Mouse (Mus musculus) MEL (cell line): ENCODE data around the gene Exosc6. TPM values are rescaled to one million over a fixed set of nuclear protein-coding genes. Genes with fewer than 3 reads are reported as not detected.

Experiments used
- DNase-seq: peaks from one replicate; pipeline ENCODE4 v3.0.0; 2011; ENCODE audit warnings: low read depth, low spot score
- H3K27ac ChIP-seq: 2 replicates; pipeline ENCODE4 v1.5.1; 2012; ENCODE audit warnings: low read depth, mild to moderate bottlenecking, control low read depth, low read length, moderate library complexity; ENCODE audit not compliant: control insufficient read depth
- H3K27me3 ChIP-seq, 2 experiments: fragments of 150-350 bp in 1 of 2; sonication (generic) in 1 of 2; 2 replicates each; pipeline ENCODE4 v1.6.1; 2012; ENCODE audit warnings: low read length in 2 of 2, mild to moderate bottlenecking in 2 of 2, improper control_type of control experiment in 1 of 2, moderate library complexity in 1 of 2; ENCODE audit not compliant: insufficient read depth in 2 of 2, control insufficient read depth in 1 of 2
- H3K36me3 ChIP-seq, 2 experiments: 2 replicates each; pipeline ENCODE4 v1.6.1; 2012 to 2014; ENCODE audit warnings: low read length in 2 of 2, improper control_type of control experiment in 1 of 2, inconsistent platforms in 1 of 2, mild to moderate bottlenecking in 1 of 2; ENCODE audit not compliant: insufficient read depth in 2 of 2, control insufficient read depth in 1 of 2
- H3K4me1 ChIP-seq, 2 experiments: fragments of 150-350 bp in 1 of 2; sonication (generic) in 1 of 2; 2 replicates each; pipeline ENCODE4 v1.6.1; 2012; ENCODE audit warnings: low read length in 2 of 2, improper control_type of control experiment in 1 of 2, mild to moderate bottlenecking in 1 of 2; ENCODE audit not compliant: insufficient read depth in 2 of 2, control insufficient read depth in 1 of 2
- H3K4me3 ChIP-seq, 2 experiments: fragments of 150-350 bp in 1 of 2; sonication (generic) in 1 of 2; 2 replicates each; pipeline ENCODE4 v1.5.1; 2012; ENCODE audit warnings: low read depth in 2 of 2, low read length in 2 of 2, mild to moderate bottlenecking in 2 of 2, moderate library complexity in 2 of 2, control low read depth in 1 of 2, improper control_type of control experiment in 1 of 2; ENCODE audit not compliant: control insufficient read depth in 1 of 2, insufficient read depth in 1 of 2
- H3K79me2 ChIP-seq: 2 replicates; pipeline ENCODE4 v1.6.1; 2012; ENCODE audit warnings: mild to moderate bottlenecking, low read length, moderate library complexity; ENCODE audit not compliant: control insufficient read depth, poor library complexity, insufficient read depth
- H3K9ac ChIP-seq: 2 replicates; pipeline ENCODE4 v1.6.1; 2012; ENCODE audit warnings: low read depth, mild to moderate bottlenecking, control low read depth, low read length, moderate library complexity; ENCODE audit not compliant: control insufficient read depth, poor library complexity, severe bottlenecking
- H3K9me3 ChIP-seq: fragments of 150-350 bp; sonication (generic); replicated peaks from 2 replicates; pipeline ENCODE4 v1.6.1; 2012; ENCODE audit warnings: mild to moderate bottlenecking, low read length, improper control_type of control experiment, moderate library complexity; ENCODE audit not compliant: insufficient read depth
- BHLHE40 ChIP-seq: IDR thresholded peaks from 2 replicates; pipeline ENCODE4 v1.6.1; 2012; ENCODE audit warnings: low read depth, mild to moderate bottlenecking, inconsistent platforms, low read length, improper control_type of control experiment, borderline replicate concordance
- CHD1 ChIP-seq: IDR thresholded peaks from 2 replicates; pipeline ENCODE4 v1.6.1; 2012; ENCODE audit warnings: low read depth, mild to moderate bottlenecking, inconsistent platforms, low read length, improper control_type of control experiment
- E2F4 ChIP-seq: IDR thresholded peaks from 2 replicates; pipeline ENCODE4 v1.6.1; 2011; ENCODE audit warnings: low read depth, low read length, improper control_type of control experiment, borderline replicate concordance
- EP300 ChIP-seq, 2 experiments: IDR thresholded peaks; 2 replicates each; pipeline ENCODE4 v1.6.1; 2011; ENCODE audit warnings: improper control_type of control experiment in 2 of 2, low read length in 2 of 2, low read depth in 1 of 2, mild to moderate bottlenecking in 1 of 2
- ETS1 ChIP-seq: IDR thresholded peaks from 2 replicates; pipeline ENCODE4 v1.6.1; 2012; ENCODE audit warnings: low read depth, mild to moderate bottlenecking, inconsistent platforms, low read length, improper control_type of control experiment, moderate library complexity
- KAT2A ChIP-seq: conservative IDR thresholded peaks from 2 replicates; pipeline ENCODE4 v1.6.1; 2012; ENCODE audit warnings: low read depth, low read length, improper control_type of control experiment, inconsistent platforms
- MAFK ChIP-seq: IDR thresholded peaks from 2 replicates; pipeline ENCODE4 v1.6.1; 2011; ENCODE audit warnings: low read depth, mild to moderate bottlenecking, low read length, improper control_type of control experiment, borderline replicate concordance
- MAX ChIP-seq: IDR thresholded peaks from 2 replicates; pipeline ENCODE4 v1.6.1; 2011; ENCODE audit warnings: low read length, improper control_type of control experiment
- MEF2A ChIP-seq: IDR thresholded peaks from 2 replicates; pipeline ENCODE4 v1.6.1; 2014; ENCODE audit warnings: low read depth, mild to moderate bottlenecking, inconsistent platforms, low read length, improper control_type of control experiment; ENCODE audit not compliant: poor library complexity, insufficient replicate concordance, severe bottlenecking; ENCODE audit errors: extremely low read depth
- MXI1 ChIP-seq: IDR thresholded peaks from 2 replicates; pipeline ENCODE4 v1.6.1; 2011; ENCODE audit warnings: mild to moderate bottlenecking, low read depth, low read length, improper control_type of control experiment
- MYB ChIP-seq: IDR thresholded peaks from 2 replicates; pipeline ENCODE4 v1.6.1; 2011; ENCODE audit warnings: mild to moderate bottlenecking, low read depth, low read length, improper control_type of control experiment
- NELFE ChIP-seq: IDR thresholded peaks from 2 replicates; pipeline ENCODE4 v1.6.1; 2011; ENCODE audit warnings: low read depth, low read length, improper control_type of control experiment
- NRF1 ChIP-seq: IDR thresholded peaks from 2 replicates; pipeline ENCODE4 v1.6.1; 2014; ENCODE audit warnings: low read depth, mild to moderate bottlenecking, inconsistent platforms, low read length, improper control_type of control experiment, moderate library complexity; ENCODE audit not compliant: poor library complexity, insufficient read depth, severe bottlenecking
- POLR2AphosphoS5 ChIP-seq: IDR thresholded peaks from 2 replicates; pipeline ENCODE4 v1.6.1; 2012; ENCODE audit warnings: low read depth, borderline replicate concordance, mild to moderate bottlenecking, inconsistent platforms, low read length, moderate library complexity, mixed read lengths
- RAD21 ChIP-seq: IDR thresholded peaks from 2 replicates; pipeline ENCODE4 v1.6.1; 2011; ENCODE audit warnings: mild to moderate bottlenecking, low read depth, low read length, improper control_type of control experiment
- TBP ChIP-seq: IDR thresholded peaks from 2 replicates; pipeline ENCODE4 v1.8.0; 2011; ENCODE audit warnings: low read depth, low read length, improper control_type of control experiment
- USF2 ChIP-seq, 2 experiments: IDR thresholded peaks; 2 replicates each; pipeline ENCODE4 v1.6.1; 2011 to 2012; ENCODE audit warnings: improper control_type of control experiment in 2 of 2, low read length in 2 of 2, borderline replicate concordance in 1 of 2, inconsistent platforms in 1 of 2, low read depth in 1 of 2, mild to moderate bottlenecking in 1 of 2; ENCODE audit not compliant: insufficient read depth in 1 of 2
- ZKSCAN1 ChIP-seq: IDR thresholded peaks from 2 replicates; pipeline ENCODE4 v1.6.1; 2012; ENCODE audit warnings: low read depth, mild to moderate bottlenecking, inconsistent platforms, low read length, improper control_type of control experiment, moderate library complexity
- ZMIZ1 ChIP-seq: IDR thresholded peaks from 2 replicates; pipeline ENCODE4 v1.6.1; 2012; ENCODE audit warnings: low read depth, mild to moderate bottlenecking, inconsistent platforms, low read length, improper control_type of control experiment, moderate library complexity
- polyA plus RNA-seq, 2 experiments: library from polyadenylated mRNA; stranded (reverse) in 1 of 2; unstranded in 1 of 2; fragments of >175 nt in 1 of 2; fragments of >200 nt in 1 of 2; gene quantifications; 2 replicates each; pipeline versions ENCODE4 v1.2.1 to v1.2.4; 2012; ENCODE audit warnings: low replicate concordance in 2 of 2, low read depth in 1 of 2; ENCODE audit not compliant: insufficient read length in 2 of 2, insufficient read depth in 1 of 2, missing spikeins in 1 of 2
- total RNA-seq: library from RNA; depleted of rRNA; stranded (reverse); fragments of 300-350 nt; gene quantifications from 2 replicates; pipeline ENCODE4 v1.2.3, GENCODE M21; 2012

Gene Exosc6
- total and polyA plus RNA-seq, 3 experiments = 8.0 to 26.4 TPM; not detected in 1

- Histone ChIP-seq H3K4me1 (peaks cover 5 to 27% of the 10 kb centered on the region in 2 experiments), H3K4me3 (peak within 1 kb of the TSS; percentile 89 to 96), H3K27me3 (no peaks in the 10 kb centered on the region), H3K9me3 (no peaks in the 10 kb centered on the region), H3K9ac (peak within 1 kb of the TSS; percentile 94), H3K79me2 (peaks cover 42% of the 10 kb centered on the region), H3K27ac (peak within 1 kb of the TSS; percentile 93), H3K36me3 (peaks cover 9 to 38% of the 10 kb centered on the region in 2 experiments)
- TF ChIP-seq NRF1 (no peak), E2F4 (no peak), NELFE (no peak), ZKSCAN1 (no peak), ETS1 (no peak), EP300 (IDR thresholded peaks at IDR 0.05; ENCODE audit: low read depth in 1 of 2, low read length in 2 of 2) (no peak), CHD1 (no peak), MAFK (no peak), TBP (no peak), KAT2A (no peak), USF2 (IDR thresholded peaks at IDR 0.05; ENCODE audit: borderline replicate concordance in 1 of 2, insufficient read depth in 1 of 2, low read depth in 1 of 2, low read length in 2 of 2) (no peak), POLR2AphosphoS5 (no peak), MEF2A (no peak), MAX (no peak), MXI1 (no peak), RAD21 (no peak), MYB (no peak), BHLHE40 (no peak), ZMIZ1 (no peak)
- DNase-seq = no peak
Observed at GRCm38 (mm10) chr8:111032916-111033315, 23.2 kb upstream of the Exosc6 start, which contains the start of gene Aars. Aars (plus strand) TSS chr8:111033144.
